Mouse (Mus musculus) bone marrow, adult 2 months (tissue): Measurements from ENCODE around the gene Setd1b. TPM values are rescaled to one million over a fixed set of nuclear protein-coding genes. Genes with fewer than 3 reads are reported as not detected.

Source experiments
- H3K27ac ChIP-seq: fragments of 200-500 bp; 2 replicates; pipeline ENCODE4 v1.5.1; 2012; ENCODE audit warnings: low read depth, mild to moderate bottlenecking, control low read depth, inconsistent platforms, low read length; ENCODE audit not compliant: control insufficient read depth, poor library complexity, insufficient read depth
- H3K4me1 ChIP-seq: fragments of 200-500 bp; 2 replicates; pipeline ENCODE4 v1.6.1; 2011; ENCODE audit warnings: low read length; ENCODE audit not compliant: control insufficient read depth, insufficient read depth
- H3K4me3 ChIP-seq: fragments of 200-500 bp; replicated peaks from 2 replicates; pipeline ENCODE3; 2011; ENCODE audit warnings: mild to moderate bottlenecking, low read depth, low read length, control low read depth; ENCODE audit not compliant: control insufficient read depth
- CTCF ChIP-seq: fragments of 200-500 bp; IDR thresholded peaks from 2 replicates; pipeline ENCODE4 v1.5.1; 2011; ENCODE audit warnings: low read length, control low read depth; ENCODE audit not compliant: control insufficient read depth, insufficient read depth
- POLR2A ChIP-seq: fragments of 200-500 bp; IDR thresholded peaks from 2 replicates; pipeline ENCODE4 v1.6.1; 2011; ENCODE audit warnings: low read depth, mild to moderate bottlenecking, control low read depth, low read length, borderline replicate concordance; ENCODE audit not compliant: control insufficient read depth
- WGBS: fragments of 180-500 bp; shearing (Covaris S2); methylation state at CpG from one replicate; pipeline ENCODE4 v1.1.7; 2018; 5-methylcytosine and 5-hydroxymethylcytosine counted together
- polyA plus RNA-seq: library from polyadenylated mRNA; stranded (reverse); fragments of >200 nt; gene quantifications from 2 replicates; pipeline ENCODE4 v1.2.4, GENCODE M21; 2011; ENCODE audit warnings: low replicate concordance; ENCODE audit not compliant: missing spikeins, insufficient read depth, insufficient read length

The Setd1b gene
- polyA plus RNA-seq, 1 experiment = 34.2 TPM

DNA sequence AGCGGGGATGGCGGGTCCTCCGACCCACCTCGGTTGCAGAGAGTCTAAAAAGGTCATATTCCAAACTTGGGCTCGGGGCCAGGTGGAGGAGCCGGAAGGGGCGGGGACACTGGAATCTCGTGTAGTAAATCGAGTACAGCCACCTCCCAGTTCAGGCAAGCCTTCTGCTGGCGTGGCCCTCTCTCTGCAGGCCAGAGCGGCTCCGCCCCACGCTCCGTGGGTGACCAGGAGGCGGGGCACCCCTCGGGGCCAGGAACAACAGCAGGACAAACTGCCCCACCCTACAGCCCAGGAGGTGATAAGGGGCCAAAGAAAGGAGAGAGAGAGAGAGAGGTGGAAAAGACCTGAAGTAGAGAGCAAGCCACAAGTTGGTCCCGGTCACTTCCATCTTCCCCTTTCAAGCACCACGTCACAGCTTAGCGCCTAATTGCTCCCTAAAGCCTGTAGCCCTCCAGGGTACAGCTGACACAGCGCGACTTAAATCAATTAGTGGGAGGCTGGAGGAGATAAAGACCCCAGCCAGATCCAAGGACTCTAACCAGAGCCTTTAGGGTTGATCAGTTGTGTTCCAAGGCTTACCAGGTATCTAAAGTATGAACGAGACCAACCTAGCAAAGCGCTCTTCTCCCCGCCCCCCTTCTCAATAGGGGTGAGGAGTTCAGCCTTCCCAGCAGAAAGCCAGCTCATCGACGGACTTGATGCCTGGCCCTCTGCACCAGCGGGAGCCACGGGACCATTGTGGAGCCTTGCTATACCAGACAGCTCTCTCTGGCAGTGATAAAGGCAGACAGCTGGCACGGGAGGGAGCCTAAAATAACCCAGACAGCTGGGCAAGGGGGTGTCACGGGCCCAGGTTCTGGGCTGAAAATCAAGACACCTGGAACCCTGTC is 6.3 kb upstream of the Setd1b start:
- H3K27ac ChIP-seq = peak overlapping the region; percentile 99
- TF ChIP-seq CTCF = no peak
- TF ChIP-seq POLR2A = 0 out of 2 replicates have a peak, but pooled peaks have one; percentile 25
- H3K4me1 ChIP-seq = peaks cover 2% of the 10 kb centered on the region; the same call in 1 of the 2 replicates
- peak overlapping the region; percentile 31 for H3K4me3 ChIP-seq
- 21% methylated on average over 30 of the region's 30 CpGs for WGBS

DNA sequence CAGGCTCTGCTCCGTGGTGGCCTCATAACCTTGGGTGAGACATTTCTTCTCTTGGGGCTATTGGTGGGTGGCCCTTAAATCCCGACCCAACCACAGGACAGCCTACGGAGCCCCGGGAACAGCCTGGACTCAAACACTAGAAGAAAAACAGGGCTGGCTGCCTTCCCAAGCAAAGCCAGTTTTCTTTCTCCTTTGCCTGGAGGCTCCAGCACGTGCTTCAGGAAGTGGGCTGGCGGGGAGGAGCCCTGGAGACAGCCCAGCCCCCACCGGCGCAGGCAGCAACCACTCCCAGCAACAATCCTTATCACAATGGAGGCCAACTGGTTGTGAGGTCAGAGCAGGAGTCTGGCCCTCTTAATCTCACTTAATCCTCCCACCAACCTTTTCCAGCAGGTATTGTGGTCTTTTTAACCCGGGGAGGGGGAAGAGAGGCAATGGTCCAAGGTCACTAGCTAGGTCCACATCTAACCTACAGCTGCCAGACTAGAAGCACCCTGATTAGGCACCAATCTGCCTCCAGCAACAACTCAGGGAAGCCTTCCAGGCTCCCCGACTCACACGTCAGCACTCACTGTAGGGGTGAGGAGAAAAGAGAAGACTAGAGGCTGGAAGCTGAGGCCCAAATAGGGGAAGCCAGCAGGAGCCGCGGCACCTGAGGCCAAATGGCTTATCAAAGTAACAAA is 5.5 kb upstream of the Setd1b start:
- H3K4me1 ChIP-seq = peaks cover 1% of the 10 kb centered on the region; the same call in 1 of the 2 replicates
- H3K4me3 ChIP-seq = peak overlapping the region; percentile 77
- 4% methylated on average over 13 of the region's 13 CpGs for WGBS
- TF ChIP-seq POLR2A (peak; percentile 37; the same call in 1 of the 2 replicates), CTCF (no peak)
- peak overlapping the region; percentile 99 for H3K27ac ChIP-seq

DNA sequence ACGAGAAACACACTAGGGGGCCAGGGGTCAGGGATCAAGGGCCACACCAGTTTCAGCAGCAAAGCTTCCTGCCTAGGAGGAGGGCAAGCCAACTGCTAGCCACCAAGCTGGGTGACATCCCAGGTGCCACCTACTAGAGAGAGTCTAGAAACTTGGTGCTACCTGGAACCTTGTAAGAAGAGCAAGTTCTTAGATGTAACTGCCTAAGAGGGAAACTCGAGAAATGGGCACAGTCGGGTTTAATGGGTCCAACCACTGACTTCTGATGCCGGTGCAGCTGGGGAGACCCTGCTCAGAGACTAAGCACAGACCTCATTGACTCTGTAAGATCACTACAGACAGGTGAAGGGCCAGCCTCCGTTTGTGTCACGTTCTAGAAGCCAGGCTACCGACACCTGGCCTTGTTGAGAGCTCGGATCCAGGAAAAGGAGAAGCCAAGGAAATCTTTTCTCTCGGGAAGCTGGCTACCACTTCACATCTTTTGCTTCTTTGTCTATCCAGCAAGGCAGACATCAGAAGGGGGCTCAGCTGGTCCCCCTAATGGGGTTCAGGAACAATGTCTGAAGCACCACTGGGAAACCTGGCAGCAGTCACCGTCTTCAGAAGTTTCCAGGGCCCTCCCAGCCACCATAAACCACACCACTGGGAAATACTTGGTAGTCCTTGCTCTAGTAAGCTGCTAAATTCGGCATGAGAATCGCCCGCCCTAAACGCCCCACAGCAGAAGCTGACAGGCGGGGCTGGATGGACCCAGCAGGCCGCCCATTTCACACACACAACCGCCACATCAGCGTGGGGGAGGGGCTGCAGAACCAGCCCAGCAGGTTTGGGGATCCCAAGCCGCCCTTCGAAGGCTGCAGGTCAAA is 4.7 kb upstream of the Setd1b start:
- 6% methylated on average over 20 of the region's 20 CpGs for WGBS
- peaks cover 1% of the 10 kb centered on the region; the same call in 1 of the 2 replicates for H3K4me1 ChIP-seq

DNA sequence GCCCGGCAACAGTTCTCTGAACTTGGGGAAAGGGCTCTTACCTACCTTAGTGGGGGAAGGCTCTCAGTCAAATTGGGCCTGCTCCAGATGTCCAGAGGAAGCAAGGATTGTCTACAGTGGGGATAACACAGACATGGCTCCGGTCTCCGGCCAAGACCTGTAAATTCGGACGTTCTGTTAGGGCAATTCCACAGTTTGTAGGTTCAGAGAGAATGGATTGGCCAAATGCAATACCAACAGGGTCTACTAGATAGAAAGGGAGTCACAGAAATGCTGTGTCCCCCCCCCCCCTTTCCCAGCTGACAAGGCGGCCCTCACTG is 4.1 kb upstream of the Setd1b start:
- no peaks in the 10 kb centered on the region; the same call in 1 of the 2 replicates for H3K4me1 ChIP-seq
- TF ChIP-seq POLR2A (no peak), CTCF (no peak)
- peak overlapping the region; percentile 77 for H3K4me3 ChIP-seq
- H3K27ac ChIP-seq = peak overlapping the region; percentile 99
- 11% methylated on average over 6 of the region's 6 CpGs for WGBS

More for the DNA sequence above, 4.7 kb upstream of the Setd1b start:
- Histone ChIP-seq H3K4me3 (peak overlapping the region; percentile 77), H3K27ac (peak overlapping the region; percentile 99)
- TF ChIP-seq POLR2A = peak; percentile 34; the same call in 1 of the 2 replicates
- no peak for TF ChIP-seq CTCF

DNA sequence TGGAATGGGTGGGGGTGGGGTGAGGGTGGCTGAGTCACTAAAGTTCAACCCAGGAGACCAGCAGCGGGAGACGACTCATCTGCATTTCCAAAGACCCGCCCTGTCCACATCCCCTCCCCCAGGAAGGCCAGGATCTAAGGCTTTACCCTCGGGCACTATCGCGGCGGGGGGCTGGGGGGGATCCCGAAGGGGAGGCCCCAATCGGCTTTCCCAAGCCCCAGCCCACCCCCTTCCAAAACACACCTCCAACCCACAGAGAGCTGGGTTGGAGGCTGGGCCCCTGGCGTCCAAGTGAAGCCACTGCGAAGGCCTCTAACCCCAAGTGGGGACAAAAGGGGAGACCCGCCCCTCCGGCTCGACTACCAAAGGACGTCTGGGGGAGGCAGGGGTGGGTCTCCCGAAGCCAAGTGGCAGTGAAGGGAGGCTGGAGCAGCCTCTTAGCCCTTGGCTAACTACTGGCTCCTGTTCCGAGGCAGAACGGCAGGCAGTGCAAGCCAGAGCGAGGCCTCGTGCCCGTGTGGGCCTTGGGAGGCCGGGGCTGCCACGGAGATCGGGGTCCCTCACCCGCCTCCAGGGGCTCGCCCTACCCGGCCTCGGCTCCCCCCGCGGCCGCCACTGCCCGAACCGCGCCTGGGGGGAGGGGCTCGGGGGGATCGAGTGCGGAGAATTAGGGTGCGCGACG is 3.6 kb upstream of the Setd1b start:
- TF ChIP-seq CTCF (no peak), POLR2A (peak; percentile 49; the same call in 1 of the 2 replicates)
- Histone ChIP-seq H3K4me3 (peak overlapping the region; percentile 77), H3K4me1 (no peaks in the 10 kb centered on the region; the same call in 1 of the 2 replicates), H3K27ac (peak overlapping the region; percentile 99)
- 1% methylated on average over 40 of the region's 40 CpGs for WGBS

DNA sequence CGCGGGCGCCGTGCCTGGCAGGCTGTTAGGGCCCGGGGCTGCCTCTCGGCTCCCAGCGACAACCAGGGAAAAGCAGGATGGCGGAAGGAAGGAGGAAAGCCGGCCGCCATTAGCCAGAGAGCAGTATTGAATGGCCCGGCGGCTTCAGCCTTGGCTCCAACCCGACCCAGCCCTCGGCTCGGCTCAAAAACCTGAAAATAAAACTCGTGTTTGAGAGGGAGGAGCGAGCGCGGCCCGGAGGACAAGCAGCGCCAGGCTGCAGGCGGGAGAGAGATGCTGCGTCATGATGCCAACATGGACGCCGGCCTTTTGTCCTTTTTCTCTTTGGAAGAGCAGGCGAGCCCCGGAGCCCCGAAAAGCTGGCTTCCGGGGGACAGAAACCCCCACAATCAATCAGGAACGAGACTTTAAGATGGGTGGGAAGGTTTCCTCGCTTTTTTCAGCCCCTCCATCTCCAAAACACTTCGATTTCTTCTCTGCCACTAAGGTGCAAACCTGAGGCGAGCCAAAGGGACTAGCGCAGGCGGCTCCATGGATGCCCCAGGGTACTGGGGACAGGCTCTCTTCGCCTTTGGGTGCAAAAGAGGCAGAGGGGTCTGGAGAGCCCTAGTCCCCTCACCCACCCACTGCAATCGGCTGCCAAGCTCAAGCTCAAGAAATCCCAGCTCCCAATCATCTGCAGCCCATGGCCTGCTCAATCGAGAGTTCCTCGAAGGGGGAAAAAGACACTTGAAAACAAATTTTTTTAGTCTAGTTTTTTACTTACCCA is 2.9 kb upstream of the Setd1b start:
- H3K4me1 ChIP-seq = no peaks in the 10 kb centered on the region; the same call in none of the 2 replicates
- 2% methylated on average over 39 of the region's 39 CpGs for WGBS

More for the DNA sequence above, 2.9 kb upstream of the Setd1b start:
- H3K27ac ChIP-seq = peak overlapping the region; percentile 99
- peak overlapping the region; percentile 77 for H3K4me3 ChIP-seq
- no peak for TF ChIP-seq CTCF
- peak; percentile 82 for TF ChIP-seq POLR2A
